Mouse (Mus musculus) limb, embryonic 14.5 days (tissue): ENCODE data around the gene Gm20388. TPM values are rescaled to one million over a fixed set of nuclear protein-coding genes. Genes with fewer than 3 reads are reported as not detected.
A peak's percentile ranks its signal among the peaks of the same experiment; 100 is the strongest.

Experiments used
- ATAC-seq: fragments of 200-750 bp; cut with Nextera tagmentation; 2 replicates; pipeline ENCODE4 v1.8.0; 2017; ENCODE audit warnings: low read depth, moderate number of reproducible peaks, moderate TSS enrichment; ENCODE audit not compliant: low FRiP score
- DNase-seq: peaks from one replicate; pipeline ENCODE4 v3.0.0-alpha.2; 2015; ENCODE audit warnings: low spot score
- H3K27ac ChIP-seq: fragments of 300-500 bp; sonication (generic); replicated peaks from 2 replicates; pipeline ENCODE4 v1.5.1; 2014; ENCODE audit warnings: low read depth, mild to moderate bottlenecking, low read length, moderate library complexity, mixed read lengths
- H3K27me3 ChIP-seq: fragments of 300-500 bp; sonication (generic); 2 replicates; pipeline ENCODE4 v1.6.1; 2014; ENCODE audit warnings: low read length, mixed read lengths; ENCODE audit not compliant: control insufficient read depth, insufficient read depth
- H3K36me3 ChIP-seq: fragments of 300-500 bp; sonication (generic); 2 replicates; pipeline ENCODE4 v1.6.1; 2014; ENCODE audit warnings: mild to moderate bottlenecking, low read length, moderate library complexity, mixed read lengths; ENCODE audit not compliant: control insufficient read depth, insufficient read depth
- H3K4me1 ChIP-seq: fragments of 300-500 bp; sonication (generic); 2 replicates; pipeline ENCODE4 v1.6.1; 2014; ENCODE audit warnings: antibody characterized with exemption, low read length, mixed read lengths; ENCODE audit not compliant: control insufficient read depth, insufficient read depth
- H3K4me2 ChIP-seq: fragments of 300-500 bp; sonication (generic); replicated peaks from 2 replicates; pipeline ENCODE4 v1.6.1; 2014; ENCODE audit warnings: low read depth, mild to moderate bottlenecking, low read length, moderate library complexity; ENCODE audit not compliant: severe bottlenecking
- H3K4me3 ChIP-seq: fragments of 300-500 bp; sonication (generic); replicated peaks from 2 replicates; pipeline ENCODE4 v1.5.1; 2014; ENCODE audit warnings: low read length
- H3K9ac ChIP-seq: fragments of 300-500 bp; sonication (generic); 2 replicates; pipeline ENCODE4 v1.6.1; 2014; ENCODE audit warnings: mild to moderate bottlenecking, low read depth, low read length, moderate library complexity; ENCODE audit not compliant: severe bottlenecking
- H3K9me3 ChIP-seq: fragments of 300-500 bp; sonication (generic); 2 replicates; pipeline ENCODE4 v1.6.1; 2016; ENCODE audit warnings: low read length; ENCODE audit not compliant: control insufficient read depth
- POLR2A ChIP-seq: fragments of 200-500 bp; IDR thresholded peaks from 2 replicates; pipeline ENCODE4 v1.8.0; 2012; ENCODE audit warnings: inconsistent platforms, mild to moderate bottlenecking, moderate library complexity, borderline replicate concordance; ENCODE audit not compliant: insufficient read depth, insufficient read length; ENCODE audit errors: extremely low read depth
- WGBS: fragments of 180-500 bp; shearing (Covaris S2); extraction: QIAGEN DNeasy Blood & Tissue Kit; methylation state at CpG from one replicate; pipeline ENCODE4 v1.1.7; 2014; 5-methylcytosine and 5-hydroxymethylcytosine counted together
- polyA plus RNA-seq, 2 experiments: library from polyadenylated mRNA; depleted of rRNA in 1 of 2; stranded (reverse) in 1 of 2; unstranded in 1 of 2; fragments of >200 nt; fragmentation: Nextera tagmentation in 1 of 2; extraction: Ambion mirVana in 1 of 2; gene quantifications; 2 replicates each; pipeline versions ENCODE4 v1.2.1 to v1.2.3; 2012 to 2014

Gene Gm20388
- polyA plus RNA-seq, 2 experiments, result 1.9 to 49.9 TPM

DNA sequence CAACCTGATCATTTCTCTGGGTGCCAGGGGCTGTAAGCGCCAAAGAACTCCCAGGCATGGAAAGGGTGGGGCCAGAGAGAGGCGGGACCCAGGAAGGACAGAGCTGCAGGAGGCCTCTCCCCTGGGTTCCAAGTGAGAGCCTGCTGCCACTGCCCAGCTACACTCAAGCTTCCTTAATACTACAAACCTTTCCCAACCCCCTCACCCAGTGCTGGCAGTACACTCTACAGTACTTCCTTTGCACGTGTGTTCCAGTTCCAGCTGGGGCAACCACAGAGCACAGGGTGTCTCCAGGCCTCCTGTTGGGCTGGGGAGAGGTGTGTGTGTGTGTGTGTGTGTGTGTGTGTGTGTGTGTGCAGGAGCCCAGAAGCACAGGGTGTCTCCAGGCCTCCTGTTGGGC lies 374.4 kb downstream of the Gm20388 start:
- H3K27me3 ChIP-seq, result no peaks in the 10 kb centered on the region
- no peak overlapping the region; the same call in 1 of the 2 replicates for H3K4me2 ChIP-seq
- TF ChIP-seq POLR2A, result no peak
- no peak overlapping the region for H3K4me3 ChIP-seq
- ATAC-seq, result peak; percentile 48; the same call in 1 of the 2 replicates
- H3K4me1 ChIP-seq, result peaks cover 84% of the 10 kb centered on the region
- H3K9ac ChIP-seq, result no peak overlapping the region
- no peaks in the 10 kb centered on the region for H3K36me3 ChIP-seq
- H3K27ac ChIP-seq, result 0 out of 2 replicates have a peak overlapping the region, but pooled peaks have one; percentile 48
- WGBS, result 26% methylated on average over 3 of the region's 3 CpGs
- DNase-seq, result peak; percentile 67
- H3K9me3 ChIP-seq, result no peaks in the 10 kb centered on the region

DNA sequence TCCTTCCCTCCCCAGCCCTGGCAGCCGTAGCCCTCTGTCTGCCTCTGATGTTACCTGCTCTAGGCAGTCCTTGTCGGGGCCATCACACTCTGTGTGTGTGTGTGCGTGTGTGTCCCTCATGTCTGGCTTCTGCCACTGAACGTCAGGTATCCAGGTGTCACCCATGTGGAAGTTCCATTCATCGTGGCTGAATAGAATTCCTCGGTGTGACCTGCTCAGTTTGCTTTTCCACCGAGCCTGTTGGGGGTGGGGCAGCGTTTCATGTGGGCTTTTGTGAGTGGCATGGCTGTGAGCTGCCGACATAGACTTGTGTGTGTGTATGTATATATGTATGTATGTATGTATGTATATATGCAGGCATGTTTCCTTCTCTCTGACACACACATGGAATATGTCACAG lies 375.2 kb downstream of the Gm20388 start:
- no peak for ATAC-seq
- H3K27ac ChIP-seq, result no peak overlapping the region
- H3K27me3 ChIP-seq, result no peaks in the 10 kb centered on the region
- no peak for DNase-seq
- no peak overlapping the region for H3K4me3 ChIP-seq
- no peak overlapping the region for H3K9ac ChIP-seq
- no peaks in the 10 kb centered on the region for H3K36me3 ChIP-seq
- H3K4me1 ChIP-seq, result peaks cover 91% of the 10 kb centered on the region
- 55% methylated on average over 9 of the region's 9 CpGs for WGBS
- H3K9me3 ChIP-seq, result no peaks in the 10 kb centered on the region
- TF ChIP-seq POLR2A, result no peak
- H3K4me2 ChIP-seq, result no peak overlapping the region

DNA sequence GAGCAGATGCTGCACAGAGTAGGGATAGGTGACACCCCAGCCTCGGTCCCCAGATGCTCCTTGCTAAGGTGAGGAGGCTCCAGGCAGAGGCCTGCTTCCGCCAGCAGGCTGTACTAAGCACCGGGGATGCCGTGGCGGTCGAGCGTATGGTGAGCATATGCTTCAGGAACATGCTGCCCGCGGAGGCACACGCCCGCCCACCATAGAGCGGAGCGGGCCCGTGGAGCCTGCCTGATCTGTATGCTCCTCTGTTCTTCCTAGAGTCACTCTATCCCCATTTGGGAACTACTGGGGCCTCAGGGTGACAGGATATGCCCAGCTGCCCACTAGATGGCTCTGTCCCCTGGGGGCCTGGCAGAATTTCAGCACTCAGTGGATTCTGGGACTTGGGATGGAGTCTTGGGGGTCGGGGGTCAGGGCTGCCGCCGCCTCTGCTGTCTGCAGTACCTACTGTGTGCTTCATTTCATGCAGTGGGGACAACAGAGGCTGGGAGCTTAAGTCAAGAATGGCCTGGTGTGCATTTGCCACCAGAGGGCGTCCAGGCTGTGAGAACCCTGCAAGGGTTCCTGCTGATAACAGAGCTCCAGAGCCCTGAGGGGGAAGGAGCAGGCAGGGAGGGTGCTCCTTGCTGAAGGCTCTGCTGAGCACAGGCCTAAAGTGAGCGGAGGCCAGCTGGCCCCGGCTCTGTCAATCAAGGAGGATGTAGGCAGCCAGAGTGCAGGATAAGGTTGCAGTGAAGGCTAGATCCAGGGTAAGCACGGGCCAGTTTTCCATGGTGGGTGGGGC lies 377.7 kb downstream of the Gm20388 start:
- peak; percentile 56 for DNase-seq
- TF ChIP-seq POLR2A, result no peak
- H3K9ac ChIP-seq, result no peak overlapping the region
- H3K4me3 ChIP-seq, result no peak overlapping the region
- H3K9me3 ChIP-seq, result no peaks in the 10 kb centered on the region
- no peaks in the 10 kb centered on the region; the same call in 1 of the 2 replicates for H3K36me3 ChIP-seq
- H3K27me3 ChIP-seq, result no peaks in the 10 kb centered on the region
- H3K27ac ChIP-seq, result no peak overlapping the region
- WGBS, result 30% methylated on average over 20 of the region's 21 CpGs
- H3K4me1 ChIP-seq, result peaks cover 88% of the 10 kb centered on the region
- H3K4me2 ChIP-seq, result no peak overlapping the region
- no peak for ATAC-seq

DNA sequence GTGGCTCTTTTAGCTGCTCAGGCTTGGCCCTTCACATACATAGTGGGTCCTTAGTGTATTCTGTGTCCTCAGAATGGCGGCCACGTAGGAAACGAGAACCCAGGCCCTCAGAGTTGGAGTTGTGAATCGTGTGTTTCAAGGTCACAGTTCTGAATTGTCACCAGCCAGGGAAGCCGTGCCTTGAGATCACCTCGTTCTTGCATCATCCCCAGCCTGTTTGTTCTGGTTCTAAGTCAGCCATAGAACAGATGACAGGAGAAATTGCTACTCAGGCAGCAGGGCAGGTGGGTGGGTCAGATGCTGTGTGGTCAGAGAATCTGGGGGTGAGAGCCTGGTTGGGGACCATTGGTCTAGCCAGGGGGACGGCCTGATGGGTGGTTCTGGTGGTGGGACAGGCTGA lies 378.6 kb downstream of the Gm20388 start:
- H3K9ac ChIP-seq, result no peak overlapping the region
- no peak overlapping the region for H3K4me2 ChIP-seq
- 77% methylated on average over 7 of the region's 7 CpGs for WGBS
- no peaks in the 10 kb centered on the region for H3K27me3 ChIP-seq
- H3K27ac ChIP-seq, result no peak overlapping the region
- DNase-seq (no peak), ATAC-seq (no peak)
- no peaks in the 10 kb centered on the region; the same call in 1 of the 2 replicates for H3K36me3 ChIP-seq
- no peak for TF ChIP-seq POLR2A
- peaks cover 86% of the 10 kb centered on the region for H3K4me1 ChIP-seq
- H3K9me3 ChIP-seq, result no peaks in the 10 kb centered on the region
- H3K4me3 ChIP-seq, result no peak overlapping the region

DNA sequence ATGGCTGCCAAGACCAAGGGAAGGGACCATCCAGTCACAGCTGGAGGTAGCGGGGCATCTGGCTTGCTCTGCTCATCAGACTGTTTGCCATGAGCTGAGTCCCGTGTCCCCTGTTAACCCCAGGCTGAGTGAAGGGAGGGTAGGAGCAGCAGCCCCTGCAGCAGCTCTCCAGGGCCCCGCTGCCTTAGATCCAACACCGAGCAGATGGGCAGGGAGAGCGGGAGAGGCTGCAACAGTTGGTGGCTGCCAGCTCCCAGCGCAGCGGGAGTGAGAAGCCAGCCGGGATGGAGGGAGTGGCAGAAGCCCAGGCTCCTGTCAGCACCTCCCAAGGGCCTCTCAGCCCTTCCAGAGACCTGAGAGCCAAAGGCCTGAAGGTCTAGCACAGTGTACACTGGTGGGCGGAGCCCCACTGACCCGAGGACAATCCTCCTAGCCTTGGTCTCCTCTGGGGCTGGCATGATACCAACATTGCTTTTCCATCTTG lies 379.1 kb downstream of the Gm20388 start:
- WGBS, result 40% methylated on average over 10 of the region's 10 CpGs
- Histone ChIP-seq H3K36me3 (no peaks in the 10 kb centered on the region; the same call in 1 of the 2 replicates), H3K27ac (no peak overlapping the region), H3K4me1 (peaks cover 82% of the 10 kb centered on the region), H3K9me3 (no peaks in the 10 kb centered on the region), H3K4me2 (no peak overlapping the region), H3K27me3 (no peaks in the 10 kb centered on the region), H3K9ac (no peak overlapping the region), H3K4me3 (no peak overlapping the region)
- TF ChIP-seq POLR2A, result no peak
- ATAC-seq, result 0 out of 2 replicates have a peak, but pooled peaks have one; percentile 9
- no peak for DNase-seq
